Mouse (Mus musculus) hindbrain, embryonic 13.5 days (tissue): ENCODE measurements at regions not wholly inside any gene's neighbourhood (a gene's known extent, or its start where the extent isn't known, plus 50 kb on each side); places are given as distances from the start of the nearest gene placed in this dataset.

Experiments
- ATAC-seq: fragments of 200-750 bp; cut with Nextera tagmentation; 2 replicates; pipeline ENCODE4 v1.8.0; 2017; ENCODE audit warnings: moderate TSS enrichment; ENCODE audit not compliant: low FRiP score
- H3K27ac ChIP-seq: fragments of 300-500 bp; sonication (generic); 2 replicates; pipeline ENCODE4 v1.5.1; 2015; ENCODE audit warnings: inconsistent platforms, mild to moderate bottlenecking, moderate library complexity
- H3K27me3 ChIP-seq: fragments of 300-500 bp; sonication (generic); 2 replicates; pipeline ENCODE4 v1.6.1; 2015; ENCODE audit warnings: mild to moderate bottlenecking, inconsistent platforms
- H3K36me3 ChIP-seq: fragments of 300-500 bp; sonication (generic); 2 replicates; pipeline ENCODE4 v1.6.1; 2015; ENCODE audit warnings: mild to moderate bottlenecking, inconsistent platforms
- H3K4me1 ChIP-seq: fragments of 300-500 bp; sonication (generic); replicated peaks from 2 replicates; pipeline ENCODE4 v1.6.1; 2015; ENCODE audit warnings: inconsistent platforms
- H3K4me2 ChIP-seq: fragments of 300-500 bp; sonication (generic); 2 replicates; pipeline ENCODE4 v1.6.1; 2015; ENCODE audit warnings: inconsistent platforms, mild to moderate bottlenecking, moderate library complexity
- H3K4me3 ChIP-seq: fragments of 300-500 bp; sonication (generic); 2 replicates; pipeline ENCODE4 v1.5.1; 2015; ENCODE audit warnings: mild to moderate bottlenecking, inconsistent platforms
- H3K9ac ChIP-seq: fragments of 300-500 bp; sonication (generic); 2 replicates; pipeline ENCODE4 v1.6.1; 2015; ENCODE audit warnings: mild to moderate bottlenecking, inconsistent platforms
- H3K9me3 ChIP-seq: fragments of 300-500 bp; sonication (generic); 2 replicates; pipeline ENCODE4 v1.6.1; 2016; ENCODE audit warnings: inconsistent platforms
- WGBS: fragments of 180-500 bp; shearing (Covaris S2); methylation state at CpG from one replicate; pipeline ENCODE4 v1.1.7; 2015; 5-methylcytosine and 5-hydroxymethylcytosine counted together

- no peak overlapping the region for H3K9ac ChIP-seq
- H3K27ac ChIP-seq: no peak overlapping the region
- 88% methylated on average over 8 of the region's 8 CpGs for WGBS
- ATAC-seq: no peak
- H3K4me3 ChIP-seq: no peak overlapping the region
- H3K27me3 ChIP-seq: no peaks in the 10 kb centered on the region
- no peaks in the 10 kb centered on the region for H3K9me3 ChIP-seq
- H3K4me1 ChIP-seq: no peaks in the 10 kb centered on the region
- no peak overlapping the region for H3K4me2 ChIP-seq
- H3K36me3 ChIP-seq: no peaks in the 10 kb centered on the region
These were observed 65.3 kb upstream of the Abcd3 start for GRCm38 (mm10) chr3:121880355-121880754.

GRCm38 (mm10) chr3:121875072-121875471 lies 60.0 kb upstream of the Abcd3 start:
- Histone ChIP-seq H3K27me3 (no peaks in the 10 kb centered on the region), H3K4me3 (no peak overlapping the region), H3K4me1 (no peaks in the 10 kb centered on the region), H3K9ac (no peak overlapping the region), H3K27ac (no peak overlapping the region), H3K36me3 (no peaks in the 10 kb centered on the region), H3K4me2 (no peak overlapping the region), H3K9me3 (no peaks in the 10 kb centered on the region)
- WGBS: 86% methylated on average over 4 of the region's 4 CpGs
- no peak for ATAC-seq

GRCm38 (mm10) chr3:121874576-121874975 lies 59.5 kb upstream of the Abcd3 start:
- Histone ChIP-seq H3K4me3 (no peak overlapping the region), H3K27ac (no peak overlapping the region), H3K36me3 (no peaks in the 10 kb centered on the region), H3K4me1 (no peaks in the 10 kb centered on the region), H3K27me3 (no peaks in the 10 kb centered on the region), H3K9me3 (no peaks in the 10 kb centered on the region), H3K9ac (no peak overlapping the region), H3K4me2 (no peak overlapping the region)
- no peak for ATAC-seq
- WGBS: 96% methylated on average over 1 of the region's 1 CpGs

- Histone ChIP-seq H3K9me3 (no peaks in the 10 kb centered on the region), H3K4me2 (no peak overlapping the region), H3K4me3 (no peak overlapping the region), H3K27ac (no peak overlapping the region), H3K9ac (no peak overlapping the region), H3K4me1 (no peaks in the 10 kb centered on the region), H3K27me3 (no peaks in the 10 kb centered on the region), H3K36me3 (no peaks in the 10 kb centered on the region)
- WGBS: 89% methylated on average over 2 of the region's 2 CpGs
- no peak for ATAC-seq
These were observed 58.5 kb upstream of the Abcd3 start for GRCm38 (mm10) chr3:121873572-121873971.

- Histone ChIP-seq H3K4me3 (no peak overlapping the region), H3K27ac (no peak overlapping the region), H3K9me3 (no peaks in the 10 kb centered on the region), H3K27me3 (no peaks in the 10 kb centered on the region), H3K36me3 (no peaks in the 10 kb centered on the region), H3K4me2 (no peak overlapping the region), H3K9ac (no peak overlapping the region), H3K4me1 (no peaks in the 10 kb centered on the region)
- no peak for ATAC-seq
- WGBS: 92% methylated on average over 3 of the region's 3 CpGs
These were observed 57.6 kb upstream of the Abcd3 start for GRCm38 (mm10) chr3:121872685-121873084.

- H3K27me3 ChIP-seq: no peaks in the 10 kb centered on the region
- no peaks in the 10 kb centered on the region for H3K4me1 ChIP-seq
- ATAC-seq: no peak
- H3K4me2 ChIP-seq: no peak overlapping the region
- no peak overlapping the region for H3K9ac ChIP-seq
- H3K27ac ChIP-seq: no peak overlapping the region
- no peaks in the 10 kb centered on the region for H3K9me3 ChIP-seq
- 87% methylated on average over 4 of the region's 4 CpGs for WGBS
- H3K4me3 ChIP-seq: no peak overlapping the region
- H3K36me3 ChIP-seq: no peaks in the 10 kb centered on the region
These were observed 56.7 kb upstream of the Abcd3 start for GRCm38 (mm10) chr3:121871795-121872194.

- no peak for ATAC-seq
- no peak overlapping the region for H3K9ac ChIP-seq
- H3K4me1 ChIP-seq: no peaks in the 10 kb centered on the region
- H3K4me3 ChIP-seq: no peak overlapping the region
- H3K27me3 ChIP-seq: no peaks in the 10 kb centered on the region
- no peaks in the 10 kb centered on the region for H3K36me3 ChIP-seq
- 78% methylated on average over 6 of the region's 6 CpGs for WGBS
- no peak overlapping the region for H3K4me2 ChIP-seq
- no peak overlapping the region for H3K27ac ChIP-seq
- H3K9me3 ChIP-seq: no peaks in the 10 kb centered on the region
These were observed 55.6 kb upstream of the Abcd3 start for GRCm38 (mm10) chr3:121870726-121871125.

- Histone ChIP-seq H3K4me2 (no peak overlapping the region), H3K4me3 (no peak overlapping the region), H3K9ac (no peak overlapping the region), H3K9me3 (no peaks in the 10 kb centered on the region), H3K4me1 (no peaks in the 10 kb centered on the region), H3K36me3 (no peaks in the 10 kb centered on the region), H3K27me3 (no peaks in the 10 kb centered on the region), H3K27ac (no peak overlapping the region)
- ATAC-seq: no peak
- 65% methylated on average over 4 of the region's 4 CpGs for WGBS
These were observed 54.6 kb upstream of the Abcd3 start for GRCm38 (mm10) chr3:121869694-121870093.

GRCm38 (mm10) chr3:121867301-121867700 lies 52.2 kb upstream of the Abcd3 start:
- H3K9me3 ChIP-seq: no peaks in the 10 kb centered on the region
- H3K4me1 ChIP-seq: no peaks in the 10 kb centered on the region
- 85% methylated on average over 5 of the region's 5 CpGs for WGBS
- no peak overlapping the region for H3K4me3 ChIP-seq
- H3K27ac ChIP-seq: no peak overlapping the region
- H3K36me3 ChIP-seq: no peaks in the 10 kb centered on the region
- H3K9ac ChIP-seq: no peak overlapping the region
- H3K4me2 ChIP-seq: no peak overlapping the region
- ATAC-seq: no peak
- H3K27me3 ChIP-seq: no peaks in the 10 kb centered on the region

GRCm38 (mm10) chr3:121864734-121865445 lies 49.8 kb upstream of the Abcd3 start:
- Histone ChIP-seq H3K4me1 (no peaks in the 10 kb centered on the region), H3K27ac (no peak overlapping the region), H3K4me3 (no peak overlapping the region), H3K4me2 (no peak overlapping the region), H3K9me3 (no peaks in the 10 kb centered on the region), H3K9ac (no peak overlapping the region), H3K27me3 (no peaks in the 10 kb centered on the region), H3K36me3 (no peaks in the 10 kb centered on the region)
- WGBS: 62% methylated on average over 8 of the region's 8 CpGs
- no peak for ATAC-seq
